Mouse (Mus musculus) B cell, adult (primary cell): ENCODE measurements around the gene Gpn3. TPM values are rescaled to one million over a fixed set of nuclear protein-coding genes. Genes with fewer than 3 reads are reported as not detected.

Experiments used
- total RNA-seq: library from RNA; stranded (reverse); gene quantifications from 4 replicates; pipeline ENCODE4 v1.2.4, GENCODE M21; 2023; ENCODE audit not compliant: inconsistent age

The Gpn3 gene
- total RNA-seq = 34.1 to 42.0 TPM (median 38.1 TPM) in 4 replicates

GRCm38 (mm10) chr5:122371591-122372191 is at the start of gene Gpn3:
Gpn3 (plus strand) TSS chr5:122371876.

DNA sequence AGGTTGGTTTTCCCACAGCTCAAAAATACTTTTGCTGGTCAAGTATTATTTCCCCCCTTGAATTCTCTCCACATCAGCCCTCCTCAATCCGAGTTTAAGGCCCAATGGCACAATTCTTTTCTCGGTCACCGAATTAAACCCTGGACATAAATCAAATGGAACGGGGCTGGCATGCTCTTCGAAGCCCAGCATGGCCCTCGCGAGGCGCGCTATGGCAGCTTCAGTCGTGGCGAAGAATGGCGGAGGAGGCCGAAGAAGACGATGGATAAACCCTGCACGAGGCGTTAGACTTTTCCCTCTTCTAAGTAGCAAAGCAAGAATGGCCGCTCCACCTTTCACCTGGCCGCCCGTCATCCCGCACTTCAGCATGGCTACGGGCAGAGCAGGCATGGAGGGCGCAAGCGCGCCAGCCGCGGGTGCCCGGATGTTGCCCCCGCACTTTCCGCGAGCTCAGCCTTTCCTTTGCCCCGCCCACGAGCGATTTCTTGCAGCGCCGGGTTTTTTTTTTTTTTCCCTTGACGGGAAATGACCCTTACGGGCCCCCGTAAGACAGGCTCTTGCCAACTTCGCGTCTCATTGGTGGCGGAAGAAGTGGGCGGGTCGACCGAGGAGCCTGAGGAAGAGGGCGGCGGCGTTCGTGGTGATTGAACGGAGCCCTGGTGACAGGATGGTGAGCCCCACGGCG is 17.7 kb upstream of the Gpn3 start, which contains the start of the genes Rad9b and Vps29:
Gene Rad9b (minus strand): TSS at position 427 of the 685 bp plus-strand sequence.
Gene Vps29 (plus strand): TSS at position 563 of the 685 bp plus-strand sequence.

DNA sequence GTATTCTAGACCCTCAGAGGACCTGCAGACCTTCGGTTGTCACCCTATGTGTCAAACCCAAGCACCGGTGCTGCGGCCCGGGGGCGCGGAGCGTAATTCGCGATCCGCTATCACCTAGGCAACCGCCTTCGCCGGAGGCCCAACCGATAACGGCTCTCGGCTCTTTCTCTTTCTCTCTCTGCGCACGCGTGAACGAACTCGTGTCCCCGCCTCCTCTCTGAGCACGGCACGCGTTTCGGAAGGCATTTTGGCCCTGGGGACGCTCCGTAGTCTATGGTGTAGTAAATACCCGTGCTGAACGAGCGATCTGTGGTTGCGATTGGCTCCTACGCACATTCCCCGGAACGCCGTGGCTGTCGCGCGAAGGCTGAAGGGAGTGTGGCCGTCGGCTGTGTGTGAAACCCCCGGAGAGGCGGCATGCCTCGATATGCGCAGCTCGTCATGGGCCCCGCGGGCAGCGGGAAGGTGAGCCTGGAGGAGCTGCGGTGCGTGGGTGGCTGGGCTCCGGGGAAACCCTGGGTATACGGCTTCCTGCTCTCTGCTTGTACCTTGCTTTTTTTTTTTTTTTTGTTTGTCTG is 605 bp downstream of the Gpn3 start, which contains the start of gene Fam216a:
Gene Fam216a (minus strand): TSS at position 173 of the 578 bp plus-strand sequence.

GRCm38 (mm10) chr5:122391786-122392180 is 20.1 kb downstream of the Gpn3 start, which contains the start of gene Arpc3:
Arpc3 (plus strand) TSS chr5:122391878.

DNA sequence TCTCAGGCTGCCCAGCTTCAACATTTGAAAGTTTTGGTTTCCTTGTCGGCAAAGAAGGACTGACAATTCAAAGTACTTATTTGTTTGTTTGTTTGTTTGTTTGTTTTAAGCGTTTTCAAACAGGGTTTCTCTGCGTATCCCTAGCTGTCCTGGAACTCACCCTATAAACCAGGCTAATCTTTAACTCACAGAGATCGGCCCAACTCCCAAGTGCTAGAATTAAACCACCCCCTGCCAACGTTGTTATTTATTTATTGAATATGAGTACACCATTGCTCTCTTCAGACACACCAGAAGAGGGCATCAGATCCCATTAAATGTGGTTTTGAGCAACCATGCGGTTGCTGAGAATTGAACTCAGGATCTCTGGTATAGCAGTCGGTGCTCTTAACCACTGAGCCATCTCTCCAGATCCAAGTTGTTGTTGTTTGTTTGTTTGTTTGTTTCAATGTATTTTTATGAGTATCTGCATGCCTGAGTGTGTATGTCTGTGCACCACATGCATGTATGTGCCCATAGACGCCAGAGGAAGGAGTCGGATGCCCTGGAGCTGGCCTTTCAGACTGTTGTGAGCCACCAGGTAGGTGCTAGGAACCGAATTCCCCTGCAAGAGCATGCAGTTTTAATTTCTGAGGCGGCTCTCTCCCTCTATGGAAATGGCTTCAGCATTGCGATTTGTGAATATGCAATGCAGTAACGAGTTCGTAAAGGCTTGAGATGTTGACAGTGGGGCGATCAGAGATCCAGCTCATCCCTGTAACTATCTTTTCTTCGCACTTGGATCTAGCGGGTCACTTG is 49.8 kb downstream of the Gpn3 start, which contains the start of gene Anapc7:
Gene Anapc7 (plus strand): TSS at position 423 of the 798 bp plus-strand sequence.

Other genes starting within 250 kb of the Gpn3 start
- gene Ccdc63, start 231.1 kb upstream of the Gpn3 start, total RNA-seq = 0.57 to 0.69 TPM in 2 of 4 replicates, not detected in the others
- 243 to 286 TPM (median 263 TPM) in 4 replicates for gene Ppp1cc, start 213.6 kb upstream of the Gpn3 start, total RNA-seq
- 840 to 894 TPM (median 863 TPM) in 4 replicates for gene Hvcn1, start 165.1 kb upstream of the Gpn3 start, total RNA-seq
- gene Tctn1, start 107.4 kb upstream of the Gpn3 start, total RNA-seq = 22.5 to 24.0 TPM (median 23.8 TPM) in 4 replicates
- gene Pptc7, start 87.5 kb upstream of the Gpn3 start, total RNA-seq = 25.5 to 27.0 TPM (median 26.2 TPM) in 4 replicates
- gene Rad9b, start 17.6 kb upstream of the Gpn3 start, total RNA-seq = 5.3 to 7.2 TPM (median 6.9 TPM) in 4 replicates
- 42.8 to 63.4 TPM (median 56.8 TPM) in 4 replicates for gene Vps29, start 17.5 kb upstream of the Gpn3 start, total RNA-seq
- 7.1 to 10.6 TPM (median 9.0 TPM) in 4 replicates for gene Fam216a, start 488 bp downstream of the Gpn3 start, total RNA-seq
- gene Arpc3, start 20.0 kb downstream of the Gpn3 start, total RNA-seq = 371 to 419 TPM (median 385 TPM) in 4 replicates
- 31.3 to 37.9 TPM (median 32.4 TPM) in 4 replicates for gene Anapc7, start 49.8 kb downstream of the Gpn3 start, total RNA-seq
- gene Atp2a2, start 130.3 kb downstream of the Gpn3 start, total RNA-seq = 70.5 to 87.9 TPM (median 75.7 TPM) in 4 replicates
- gene Ift81, start 242.6 kb downstream of the Gpn3 start, total RNA-seq = 0.80 to 2.8 TPM (median 1.3 TPM) in 4 replicates